Mouse (Mus musculus): ENCODE data around the gene Tmem56.

The Tmem56 gene

GRCm38 (mm10) chr3:121240362-121241040 is 42.4 kb downstream of the Tmem56 start:
- DNase-seq (ENCODE audit: low spot score in 2 of 2), result no peak

- no peak for DNase-seq (ENCODE audit: low spot score in 2 of 2)
Observed at GRCm38 (mm10) chr3:121239096-121239495, 43.8 kb downstream of the Tmem56 start.

- no peak for DNase-seq (ENCODE audit: low spot score in 2 of 2)
Observed at GRCm38 (mm10) chr3:121224763-121225162, 58.1 kb downstream of the Tmem56 start.

- no peak for DNase-seq (ENCODE audit: low spot score in 2 of 2)
Observed at GRCm38 (mm10) chr3:121224185-121224584, 58.7 kb downstream of the Tmem56 start.

GRCm38 (mm10) chr3:121221987-121222386 is 60.9 kb downstream of the Tmem56 start:
- no peak for DNase-seq (ENCODE audit: low spot score in 2 of 2)

GRCm38 (mm10) chr3:121217011-121217410 is 65.9 kb downstream of the Tmem56 start:
- no peak for DNase-seq (ENCODE audit: low spot score in 2 of 2)

GRCm38 (mm10) chr3:121213501-121213900 is 69.4 kb downstream of the Tmem56 start:
- no peak for DNase-seq (ENCODE audit: low spot score in 2 of 2)

- DNase-seq (ENCODE audit: low spot score in 2 of 2), result no peak
Observed at GRCm38 (mm10) chr3:121212156-121212555, 70.7 kb downstream of the Tmem56 start.

GRCm38 (mm10) chr3:121208994-121209393 is 73.9 kb downstream of the Tmem56 start:
- no peak for DNase-seq (ENCODE audit: low spot score in 2 of 2)

- DNase-seq (ENCODE audit: low spot score in 2 of 2), result no peak
Observed at GRCm38 (mm10) chr3:121206202-121206882, 76.6 kb downstream of the Tmem56 start.

- no peak for DNase-seq (ENCODE audit: low spot score in 2 of 2)
Observed at GRCm38 (mm10) chr3:121202638-121203037, 80.3 kb downstream of the Tmem56 start.

GRCm38 (mm10) chr3:121201012-121201747 is 81.7 kb downstream of the Tmem56 start:
- peak; percentile 35 to 55 for DNase-seq (ENCODE audit: low spot score in 2 of 2)

- DNase-seq (ENCODE audit: low spot score in 2 of 2), result no peak
Observed at GRCm38 (mm10) chr3:121189199-121189598, 93.7 kb downstream of the Tmem56 start.

- DNase-seq (ENCODE audit: low spot score in 2 of 2), result no peak
Observed at GRCm38 (mm10) chr3:121187510-121187909, 95.4 kb downstream of the Tmem56 start.

GRCm38 (mm10) chr3:121186925-121187324 is 96.0 kb downstream of the Tmem56 start:
- no peak for DNase-seq (ENCODE audit: low spot score in 2 of 2)

GRCm38 (mm10) chr3:121185197-121185596 is 97.7 kb downstream of the Tmem56 start:
- no peak for DNase-seq (ENCODE audit: low spot score in 2 of 2)

GRCm38 (mm10) chr3:121176011-121176410 is 106.9 kb downstream of the Tmem56 start:
- DNase-seq (ENCODE audit: low spot score in 2 of 2), result no peak

GRCm38 (mm10) chr3:121174248-121174945 is 108.5 kb downstream of the Tmem56 start:
- no peak for DNase-seq (ENCODE audit: low spot score in 2 of 2)

- no peak for DNase-seq (ENCODE audit: low spot score in 2 of 2)
Observed at GRCm38 (mm10) chr3:121172718-121173117, 110.2 kb downstream of the Tmem56 start.

GRCm38 (mm10) chr3:121171872-121172265 is 111.0 kb downstream of the Tmem56 start:
- no peak for DNase-seq (ENCODE audit: low spot score in 2 of 2)

GRCm38 (mm10) chr3:121171243-121171871 is 111.5 kb downstream of the Tmem56 start, which contains the start of gene Rwdd3:
Gene Rwdd3, minus strand, starts transcription at chr3:121171695.
- peak; percentile 89 to 90 for DNase-seq (ENCODE audit: low spot score in 2 of 2)

Measured in spleen, postnatal 36 days (tissue).